Mouse (Mus musculus): Measurements from ENCODE around the gene Cfdp1.

Cfdp1 gene

GRCm38 (mm10) chr8:111720115-111720544 lies 134.0 kb downstream of the Cfdp1 start:
- DNase-seq (ENCODE audit: extremely low spot score, low spot score), result no peak

GRCm38 (mm10) chr8:111718937-111719336 lies 135.2 kb downstream of the Cfdp1 start:
- no peak for DNase-seq (ENCODE audit: extremely low spot score, low spot score)

Data from neural tube, embryonic 10.5 days (tissue).